In genomic region chr3:97615154-97615553, GRCm38 (mm10) we compare ENCODE assay signal across 21 mouse cellular contexts. TPM values are rescaled to one million over a fixed set of nuclear protein-coding genes. Genes with fewer than 3 reads are reported as not detected.
"Had no signal": no experiment of that assay in that cellular context is flagged by ENCODE, and none has a peak within 500 bp of the region (broad histone marks: within the 10 kb centered on the region; RNA-seq: fewer than 3 reads in every experiment).

No protein-coding gene starts in this region.

- H3K27me3 ChIP-seq: limb, embryonic 15.5 days; midbrain, embryonic 13.5 days had no signal

- DNase-seq: kidney, adult 8-10 months; kidney, postnatal 36 days; layer of hippocampus, adult 9-11 months; layer of hippocampus, postnatal 36 days; lung, adult 18-20 months; lung, postnatal 36 days; right cerebral cortex, postnatal 14 days; thymus, postnatal 36 days had no signal

- H3K36me3 ChIP-seq: limb, embryonic 15.5 days; midbrain, embryonic 13.5 days had no signal

- H3K4me2 ChIP-seq: limb, embryonic 15.5 days; midbrain, embryonic 13.5 days had no signal

- H3K9me3 ChIP-seq: limb, embryonic 15.5 days; midbrain, embryonic 13.5 days had no signal

- H3K4me1 ChIP-seq: midbrain, embryonic 13.5 days had no signal

- H3K9ac ChIP-seq: limb, embryonic 15.5 days; midbrain, embryonic 13.5 days had no signal

- H3K27ac ChIP-seq: kidney, postnatal 0 days; limb, embryonic 15.5 days; midbrain, embryonic 13.5 days had no signal

- H3K4me3 ChIP-seq: limb, embryonic 15.5 days; midbrain, embryonic 13.5 days had no signal

- ATAC-seq: inflammation-experienced regulatory T-cells, adult 6 months; midbrain, embryonic 13.5 days had no signal

RNA-seq across cellular contexts. Expression of gene Gm17651, which starts 59.3 kb away (rescaled TPM):
- total RNA-seq: layer of hippocampus, adult 18-20 months; layer of hippocampus, postnatal 36 days; left cerebral cortex, adult 8-10 months; left cerebral cortex, postnatal 25 days; megakaryocyte progenitor cell, adult 5-6 weeks; midbrain, postnatal 0 days had no signal
- polyA plus RNA-seq: inflammation-experienced regulatory T-cells, adult 6 months; kidney, postnatal 0 days; limb, embryonic 11.5 days; limb, embryonic 15.5 days; lung, embryonic 16.5 days; midbrain, embryonic 13.5 days; midbrain, postnatal 0 days; neural tube, embryonic 14.5 days; thymus, postnatal 0 days had no signal
